Mouse (Mus musculus): ENCODE measurements at regions not wholly inside any gene's neighbourhood (a gene's known extent, or its start where the extent isn't known, plus 50 kb on each side); places are given as distances from the start of the nearest gene placed in this dataset.
A peak's percentile ranks its signal among the peaks of the same experiment; 100 is the strongest.

DNA sequence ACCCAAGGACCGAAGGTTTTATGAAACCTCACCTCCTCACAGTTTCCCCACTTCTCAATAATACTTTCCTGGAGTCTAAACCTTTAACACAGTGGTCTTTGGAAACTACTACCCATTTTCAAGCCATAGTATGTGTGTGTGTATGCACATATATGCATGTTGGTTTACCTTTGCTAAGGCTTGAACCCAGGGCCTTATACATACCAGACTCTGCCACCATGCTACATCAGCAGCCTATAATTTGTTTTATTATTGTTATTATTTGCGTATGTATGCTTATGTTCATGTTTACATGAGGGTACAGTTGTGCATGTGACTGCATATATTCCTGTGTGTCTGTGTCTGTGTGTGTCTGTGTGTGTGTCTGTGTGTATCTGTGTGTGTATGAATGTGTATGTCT is 58.2 kb upstream of the Cpsf6 start:
- H3K9me3 ChIP-seq (replicated peaks) = no peaks in the 10 kb centered on the region
- no peaks in the 10 kb centered on the region for H3K36me3 ChIP-seq
- H3K9ac ChIP-seq = no peak overlapping the region
- H3K4me1 ChIP-seq = peaks cover 18% of the 10 kb centered on the region
- H3K27ac ChIP-seq = no peak overlapping the region
- H3K4me3 ChIP-seq = no peak overlapping the region
- ATAC-seq (ENCODE audit: low FRiP score) = no peak
- WGBS = 86% methylated on average over 2 of the region's 2 CpGs
- peaks cover 15% of the 10 kb centered on the region for H3K27me3 ChIP-seq
- H3K4me2 ChIP-seq (replicated peaks) = no peak overlapping the region

DNA sequence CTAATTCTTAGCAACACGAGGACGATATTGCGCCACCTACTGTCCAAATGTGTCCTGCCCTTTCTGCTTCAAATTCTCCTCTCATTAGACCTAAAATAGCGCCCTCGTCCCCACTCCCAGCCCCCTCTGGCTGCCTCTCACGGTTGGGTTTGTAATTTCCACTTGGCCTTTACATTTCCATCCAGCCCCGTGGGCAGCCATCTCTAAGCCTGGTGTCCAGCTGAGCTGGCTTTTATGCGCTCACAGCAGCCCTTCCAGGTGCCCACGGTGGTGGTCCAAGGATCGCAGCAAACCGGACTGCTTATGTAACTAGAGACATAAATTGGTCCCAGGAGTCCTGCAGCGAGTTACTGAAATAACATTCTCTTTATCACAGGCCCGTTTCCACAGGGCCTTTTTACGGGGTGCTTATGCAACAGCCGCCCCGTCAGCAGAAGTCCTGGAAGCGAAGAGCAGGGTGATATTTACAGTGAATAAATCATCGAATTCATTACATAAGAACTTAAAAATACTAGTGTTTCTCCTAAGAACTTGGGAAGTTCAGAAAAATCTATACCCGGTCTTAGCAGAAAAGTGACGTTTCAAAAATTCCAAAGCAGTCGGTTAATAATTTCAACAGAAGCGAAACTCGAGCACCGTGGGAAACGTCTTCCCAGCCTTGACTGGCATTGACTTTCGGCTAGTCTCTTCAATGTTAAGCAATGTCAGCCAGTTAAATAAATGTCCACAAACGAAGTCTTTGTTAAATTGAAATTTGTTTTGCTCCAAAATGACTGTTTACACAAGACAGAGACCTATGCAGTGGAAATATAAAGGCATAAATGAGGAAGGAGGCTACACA is 57.3 kb upstream of the Cpsf6 start:
- H3K27me3 ChIP-seq = peaks cover 15% of the 10 kb centered on the region
- H3K27ac ChIP-seq = no peak overlapping the region
- H3K4me2 ChIP-seq (replicated peaks) = 0 out of 2 replicates have a peak overlapping the region, but pooled peaks have one; percentile 8
- H3K36me3 ChIP-seq = no peaks in the 10 kb centered on the region
- no peak overlapping the region for H3K4me3 ChIP-seq
- H3K4me1 ChIP-seq = peaks cover 23% of the 10 kb centered on the region
- no peak overlapping the region for H3K9ac ChIP-seq
- 44% methylated on average over 27 of the region's 27 CpGs for WGBS
- no peak for ATAC-seq (ENCODE audit: low FRiP score)
- H3K9me3 ChIP-seq (replicated peaks) = no peaks in the 10 kb centered on the region

DNA sequence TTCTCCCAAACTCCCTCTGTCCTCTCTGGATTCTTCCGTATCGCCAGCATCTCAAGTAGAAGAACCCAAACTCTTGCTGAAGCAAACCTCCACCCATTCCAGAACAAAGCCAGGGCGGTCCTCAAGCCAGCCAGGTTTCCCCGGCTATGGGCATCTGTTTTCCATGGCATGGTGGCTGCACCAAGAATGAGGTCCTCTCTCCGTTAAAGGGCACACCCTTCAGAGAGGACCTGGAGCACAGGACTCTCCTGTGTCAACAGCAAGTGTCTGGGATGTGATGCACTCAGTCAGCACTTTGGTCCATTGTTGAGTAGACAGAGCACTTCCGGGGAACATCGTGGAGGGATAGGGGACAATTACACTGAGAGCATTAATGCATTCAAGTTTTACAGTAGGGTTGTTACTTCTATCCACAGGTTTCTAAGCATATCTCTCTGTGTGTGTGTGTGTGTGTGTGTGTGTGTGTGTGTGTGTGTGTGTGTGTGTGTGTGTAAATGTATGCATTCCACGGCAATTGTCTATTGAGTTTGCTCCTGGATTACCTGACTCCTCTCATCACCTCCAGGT is 56.6 kb upstream of the Cpsf6 start:
- H3K4me1 ChIP-seq = peaks cover 21% of the 10 kb centered on the region
- no peaks in the 10 kb centered on the region for H3K36me3 ChIP-seq
- H3K4me3 ChIP-seq = no peak overlapping the region
- H3K27ac ChIP-seq = no peak overlapping the region
- no peak overlapping the region for H3K9ac ChIP-seq
- ATAC-seq (ENCODE audit: low FRiP score) = no peak
- 63% methylated on average over 8 of the region's 8 CpGs for WGBS
- no peaks in the 10 kb centered on the region for H3K9me3 ChIP-seq (replicated peaks)
- no peak overlapping the region for H3K4me2 ChIP-seq (replicated peaks)
- peaks cover 15% of the 10 kb centered on the region for H3K27me3 ChIP-seq

DNA sequence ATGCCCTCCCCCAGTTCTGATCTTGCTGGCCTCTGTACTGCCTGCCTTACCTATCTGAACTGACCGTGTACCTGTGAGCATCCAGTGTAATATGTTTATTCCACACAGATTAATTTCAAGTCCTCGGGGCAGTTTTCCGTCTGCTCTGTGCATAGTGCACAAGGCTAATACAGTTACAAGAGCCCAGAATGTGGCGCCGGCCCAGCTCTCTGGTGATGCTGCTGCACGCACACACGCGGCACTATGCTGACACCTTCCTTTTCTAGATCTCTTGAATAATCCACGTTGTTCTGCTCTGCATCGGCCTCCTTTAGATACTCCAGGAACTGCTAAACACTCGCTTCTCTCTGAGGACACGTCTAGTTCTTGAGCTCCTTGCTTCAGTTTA is 55.9 kb upstream of the Cpsf6 start:
- no peak overlapping the region for H3K9ac ChIP-seq
- 45% methylated on average over 12 of the region's 12 CpGs for WGBS
- H3K27ac ChIP-seq = no peak overlapping the region
- peak; percentile 29 for ATAC-seq (ENCODE audit: low FRiP score)
- peak overlapping the region; percentile 52 for H3K4me2 ChIP-seq (replicated peaks)
- H3K4me1 ChIP-seq = peaks cover 17% of the 10 kb centered on the region
- H3K4me3 ChIP-seq = peak overlapping the region; percentile 22; the same call in 1 of the 2 replicates
- no peaks in the 10 kb centered on the region for H3K36me3 ChIP-seq
- H3K9me3 ChIP-seq (replicated peaks) = no peaks in the 10 kb centered on the region
- H3K27me3 ChIP-seq = peaks cover 15% of the 10 kb centered on the region

DNA sequence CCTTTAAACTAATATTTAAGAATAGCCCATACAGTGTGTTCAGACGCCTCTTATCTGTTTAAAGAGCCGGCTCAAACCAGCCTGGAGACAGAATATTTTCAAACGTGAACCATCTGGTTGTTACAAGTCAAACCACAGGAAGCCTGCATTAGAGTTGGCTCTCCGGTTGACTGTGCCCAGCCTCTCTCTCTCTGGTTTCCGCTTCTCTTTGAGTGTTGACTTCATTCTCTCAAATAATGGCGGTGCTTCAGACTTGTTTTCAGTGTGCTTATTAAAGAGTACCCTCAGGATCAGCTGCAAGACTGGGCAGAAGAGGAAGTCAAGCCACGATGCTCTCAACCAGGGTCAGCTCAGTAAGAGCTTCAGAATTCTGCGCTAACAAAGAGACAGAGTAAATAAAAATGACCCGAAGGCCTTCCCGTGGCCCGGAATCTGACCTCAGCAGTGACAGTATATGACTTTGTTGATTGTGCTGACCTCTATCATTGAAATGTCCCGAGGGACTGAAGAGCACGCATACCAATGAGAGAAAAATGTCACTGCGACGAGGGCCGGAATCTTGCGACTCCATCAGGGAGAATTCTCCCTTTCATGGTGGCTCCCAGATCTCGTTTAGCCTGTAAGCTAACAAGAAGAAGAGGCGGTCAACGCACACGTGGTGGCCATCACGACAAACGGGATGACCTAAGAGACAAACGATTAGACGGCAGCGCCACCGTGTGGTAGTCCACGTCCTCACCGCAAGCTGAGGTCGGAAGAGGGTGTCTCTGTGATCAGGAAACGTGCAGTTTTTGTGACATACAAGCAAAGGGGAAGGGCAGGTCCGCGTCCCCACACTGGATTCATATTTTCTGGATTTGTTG is 55.3 kb upstream of the Cpsf6 start:
- H3K4me3 ChIP-seq = peak overlapping the region; percentile 22; the same call in 1 of the 2 replicates
- WGBS = 22% methylated on average over 33 of the region's 33 CpGs
- 0 out of 2 replicates have a peak overlapping the region, but pooled peaks have one; percentile 33 for H3K9ac ChIP-seq
- peaks cover 17% of the 10 kb centered on the region for H3K4me1 ChIP-seq
- peak; percentile 85 for ATAC-seq (ENCODE audit: low FRiP score)
- no peak overlapping the region for H3K27ac ChIP-seq
- H3K36me3 ChIP-seq = no peaks in the 10 kb centered on the region
- peak overlapping the region; percentile 52 for H3K4me2 ChIP-seq (replicated peaks)
- H3K9me3 ChIP-seq (replicated peaks) = no peaks in the 10 kb centered on the region
- H3K27me3 ChIP-seq = peaks cover 15% of the 10 kb centered on the region

DNA sequence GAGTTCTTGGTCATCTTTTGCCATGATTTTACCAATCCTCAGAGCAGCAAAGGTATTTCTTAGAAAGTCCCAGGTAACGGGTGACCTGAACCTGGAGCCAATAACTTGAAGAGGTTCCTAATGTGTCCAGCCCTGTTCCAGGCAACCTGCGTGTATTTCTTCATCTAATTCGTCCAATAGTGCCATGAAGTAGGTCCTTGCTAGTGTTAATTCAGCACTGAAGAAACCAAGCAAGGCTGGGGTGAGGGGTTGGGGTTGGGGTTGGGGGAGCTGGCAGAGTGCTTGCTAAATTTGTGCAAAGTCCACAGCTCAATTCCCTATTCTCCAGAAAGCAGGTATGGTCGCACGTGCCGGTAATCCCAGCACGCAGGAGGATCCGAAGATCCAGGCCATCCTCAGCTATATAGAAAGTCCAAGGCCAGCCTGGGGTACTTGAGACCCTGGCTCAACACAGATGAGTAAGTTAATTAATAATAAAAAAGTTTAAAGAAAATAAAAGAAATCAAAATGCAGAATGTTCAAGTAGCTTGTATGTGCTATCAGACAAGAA is 54.6 kb upstream of the Cpsf6 start:
- Histone ChIP-seq H3K4me3 (no peak overlapping the region), H3K4me1 (peaks cover 17% of the 10 kb centered on the region), H3K9ac (no peak overlapping the region), H3K9me3 (replicated peaks) (no peaks in the 10 kb centered on the region), H3K27me3 (peaks cover 15% of the 10 kb centered on the region), H3K4me2 (replicated peaks) (no peak overlapping the region), H3K36me3 (no peaks in the 10 kb centered on the region), H3K27ac (no peak overlapping the region)
- ATAC-seq (ENCODE audit: low FRiP score) = no peak
- WGBS = 95% methylated on average over 8 of the region's 8 CpGs

DNA sequence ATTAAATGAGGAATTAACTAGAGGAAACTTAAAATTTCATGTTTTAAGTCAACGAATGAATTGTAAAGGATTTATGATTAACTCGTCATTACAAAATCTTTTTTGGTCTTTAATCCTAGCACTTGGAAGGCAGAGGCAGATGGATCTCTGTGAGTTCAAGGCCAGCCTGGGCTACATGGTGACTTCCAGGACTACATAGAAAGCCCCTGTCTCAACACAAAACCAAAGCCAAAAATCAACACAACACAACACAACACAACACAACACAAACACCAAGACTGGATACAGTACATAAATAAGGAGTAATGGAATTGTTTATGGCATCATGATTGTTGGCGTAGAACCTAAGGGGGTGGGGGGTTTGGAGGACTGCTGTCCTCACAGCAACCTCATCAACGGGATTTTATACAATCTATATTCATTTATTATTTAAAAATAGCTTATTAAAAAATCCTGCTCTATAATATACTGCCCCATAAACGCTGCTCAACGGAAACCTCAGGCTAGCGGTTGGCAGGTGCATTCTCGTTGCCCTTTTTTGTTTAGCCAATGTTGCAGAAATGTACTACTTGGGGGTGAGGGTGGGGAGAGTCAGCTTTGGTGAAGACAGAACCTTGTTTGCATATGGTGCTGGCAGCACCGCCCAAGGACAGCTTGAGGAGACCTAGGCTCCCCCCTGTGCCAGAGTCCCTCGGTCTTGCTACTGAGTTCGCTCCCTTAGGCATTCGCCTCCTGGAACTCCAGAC is 53.9 kb upstream of the Cpsf6 start:
- no peak for ATAC-seq (ENCODE audit: low FRiP score)
- Histone ChIP-seq H3K4me3 (no peak overlapping the region), H3K36me3 (no peaks in the 10 kb centered on the region), H3K4me2 (replicated peaks) (no peak overlapping the region), H3K9me3 (replicated peaks) (no peaks in the 10 kb centered on the region), H3K27ac (no peak overlapping the region), H3K9ac (no peak overlapping the region), H3K27me3 (peaks cover 15% of the 10 kb centered on the region), H3K4me1 (peaks cover 17% of the 10 kb centered on the region)
- 89% methylated on average over 12 of the region's 12 CpGs for WGBS

DNA sequence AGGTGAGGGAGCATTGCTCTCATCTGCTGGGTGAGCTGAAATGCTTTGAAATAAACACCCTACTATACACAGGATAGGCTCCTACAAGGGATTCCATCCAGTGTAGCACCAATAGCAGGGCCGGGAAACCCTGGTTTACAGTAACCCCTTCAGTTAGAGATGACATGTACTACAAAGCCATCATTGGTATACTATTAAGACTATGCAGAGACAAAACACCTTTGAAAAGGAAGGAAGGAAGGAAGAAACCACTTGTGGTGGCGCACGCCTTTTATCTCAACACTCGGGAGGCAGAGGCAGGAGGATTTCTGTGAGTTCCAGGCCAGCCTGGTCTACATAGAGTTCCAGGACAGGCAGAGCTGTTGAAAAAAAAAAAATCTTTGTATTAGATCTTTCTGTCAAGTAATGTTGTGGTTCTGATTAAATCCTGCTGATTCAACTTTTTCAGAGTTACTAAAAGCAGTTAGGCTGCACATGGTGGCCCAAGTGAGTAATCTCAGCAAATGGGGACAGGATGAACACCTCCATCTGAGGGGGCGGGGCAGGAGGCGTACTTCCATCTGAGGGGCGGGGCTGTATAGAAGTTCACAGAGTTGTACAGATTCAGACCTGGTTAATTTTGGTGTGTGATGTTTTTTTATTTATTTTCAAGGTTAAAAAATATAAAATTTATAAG is 53.2 kb upstream of the Cpsf6 start:
- peaks cover 15% of the 10 kb centered on the region for H3K27me3 ChIP-seq

DNA sequence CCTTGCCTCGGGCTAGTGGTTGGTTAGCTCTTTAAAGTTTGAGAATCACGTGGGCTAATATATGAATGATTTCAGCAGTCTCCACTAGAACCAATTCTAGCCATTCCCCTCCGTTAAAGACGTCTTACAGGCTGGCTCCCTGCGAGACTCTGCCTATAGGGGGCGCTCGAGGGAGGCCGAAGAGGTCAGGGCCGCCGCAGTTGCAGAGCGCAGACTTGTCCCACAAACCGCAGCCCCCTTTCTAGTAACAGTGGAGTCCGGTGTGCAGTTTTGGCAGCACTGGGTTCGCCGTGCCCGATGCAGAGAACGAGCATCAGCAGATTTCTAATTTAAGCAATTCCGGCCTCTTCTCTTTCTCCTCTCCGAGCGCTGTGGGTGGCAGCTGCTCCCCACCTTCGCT is 52.6 kb upstream of the Cpsf6 start:
- Histone ChIP-seq H3K36me3 (no peaks in the 10 kb centered on the region), H3K4me2 (replicated peaks) (peak overlapping the region; percentile 38), H3K9ac (no peak overlapping the region), H3K27me3 (peaks cover 15% of the 10 kb centered on the region), H3K27ac (no peak overlapping the region), H3K9me3 (replicated peaks) (no peaks in the 10 kb centered on the region), H3K4me1 (peaks cover 17% of the 10 kb centered on the region), H3K4me3 (no peak overlapping the region)
- ATAC-seq (ENCODE audit: low FRiP score) = no peak
- 9% methylated on average over 21 of the region's 21 CpGs for WGBS

More for the DNA sequence above, 53.2 kb upstream of the Cpsf6 start:
- Histone ChIP-seq H3K36me3 (no peaks in the 10 kb centered on the region), H3K9me3 (replicated peaks) (no peaks in the 10 kb centered on the region), H3K27ac (no peak overlapping the region), H3K4me2 (replicated peaks) (peak overlapping the region; percentile 38; the same call in 1 of the 2 replicates), H3K9ac (no peak overlapping the region), H3K4me3 (no peak overlapping the region), H3K4me1 (peaks cover 17% of the 10 kb centered on the region)
- ATAC-seq (ENCODE audit: low FRiP score) = no peak
- WGBS = 93% methylated on average over 7 of the region's 7 CpGs

DNA sequence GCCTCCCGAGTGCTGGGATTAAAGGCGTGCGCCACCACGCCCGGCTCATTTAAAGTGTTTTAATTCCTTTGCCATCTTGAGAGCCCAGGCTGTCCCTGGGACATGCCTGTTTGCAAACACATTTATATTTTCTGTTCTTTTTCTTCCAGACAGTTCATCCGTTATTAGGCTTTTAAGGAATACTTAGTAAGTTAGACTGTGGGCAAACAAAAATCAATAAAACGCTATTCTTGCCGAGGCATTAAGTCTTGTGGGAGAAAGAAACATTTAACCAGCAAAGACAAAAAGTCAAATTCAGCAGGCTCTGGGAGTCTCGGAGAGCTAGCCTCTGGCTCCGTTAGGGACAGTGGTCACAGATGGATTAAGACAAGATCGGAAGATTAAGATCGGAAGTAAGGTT is 52.0 kb upstream of the Cpsf6 start:
- no peak overlapping the region for H3K9ac ChIP-seq
- no peak overlapping the region for H3K27ac ChIP-seq
- no peak for ATAC-seq (ENCODE audit: low FRiP score)
- H3K4me2 ChIP-seq (replicated peaks) = peak overlapping the region; percentile 38; the same call in 1 of the 2 replicates
- no peaks in the 10 kb centered on the region for H3K36me3 ChIP-seq
- no peak overlapping the region for H3K4me3 ChIP-seq
- H3K9me3 ChIP-seq (replicated peaks) = no peaks in the 10 kb centered on the region
- peaks cover 17% of the 10 kb centered on the region for H3K4me1 ChIP-seq
- 74% methylated on average over 12 of the region's 12 CpGs for WGBS
- H3K27me3 ChIP-seq = peaks cover 15% of the 10 kb centered on the region

DNA sequence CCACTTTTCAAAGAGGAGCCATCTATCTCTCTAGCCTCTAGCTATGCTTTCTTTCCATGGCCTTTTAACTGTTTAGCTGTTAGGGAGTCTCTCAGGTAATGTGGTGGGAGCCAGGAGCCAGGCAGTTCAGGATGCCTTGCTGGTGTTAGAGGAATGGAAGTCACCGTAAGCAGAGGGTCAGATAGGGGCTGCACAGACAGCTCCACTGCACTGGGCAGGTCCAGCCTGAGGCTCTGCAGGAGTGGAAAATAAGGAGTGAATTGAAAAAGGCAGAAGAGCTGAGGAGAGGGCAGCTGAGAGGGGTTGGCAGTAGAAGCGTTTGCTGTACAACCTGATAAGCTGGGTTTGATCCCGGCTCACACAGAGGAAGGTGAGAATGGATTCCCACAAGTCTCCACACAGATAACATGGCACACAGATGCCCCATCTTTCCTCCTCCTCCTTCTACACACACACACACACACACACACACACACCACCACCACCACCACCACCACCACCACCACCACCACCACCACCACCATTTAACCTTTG is 51.3 kb upstream of the Cpsf6 start:
- Histone ChIP-seq H3K4me3 (no peak overlapping the region), H3K27me3 (peaks cover 11% of the 10 kb centered on the region), H3K36me3 (no peaks in the 10 kb centered on the region), H3K27ac (no peak overlapping the region), H3K4me1 (peaks cover 19% of the 10 kb centered on the region), H3K9me3 (replicated peaks) (no peaks in the 10 kb centered on the region), H3K9ac (no peak overlapping the region), H3K4me2 (replicated peaks) (no peak overlapping the region)
- 84% methylated on average over 3 of the region's 3 CpGs for WGBS
- no peak for ATAC-seq (ENCODE audit: low FRiP score)

All from hindbrain, embryonic 12.5 days (tissue).